Mouse (Mus musculus) neural tube, embryonic 14.5 days (tissue): ENCODE measurements at regions not wholly inside any gene's neighbourhood (a gene's known extent, or its start where the extent isn't known, plus 50 kb on each side); places are given as distances from the start of the nearest gene placed in this dataset.

Experiments used
- ATAC-seq: fragments of 200-750 bp; cut with Nextera tagmentation; 2 replicates; pipeline ENCODE4 v1.8.0; 2017; ENCODE audit warnings: low read depth, mild to moderate bottlenecking, moderate TSS enrichment, moderate library complexity
- H3K27ac ChIP-seq: fragments of 300-500 bp; sonication (generic); 2 replicates; pipeline ENCODE4 v1.5.1; 2014; ENCODE audit warnings: low read depth, mild to moderate bottlenecking, control low read depth, low read length, moderate library complexity, mixed read lengths
- H3K27me3 ChIP-seq: fragments of 300-500 bp; sonication (generic); 2 replicates; pipeline ENCODE4 v1.6.1; 2014; ENCODE audit warnings: low read length; ENCODE audit not compliant: control insufficient read depth, insufficient read depth
- H3K36me3 ChIP-seq: fragments of 300-500 bp; sonication (generic); 2 replicates; pipeline ENCODE4 v1.6.1; 2014; ENCODE audit warnings: low read length, mixed read lengths; ENCODE audit not compliant: control insufficient read depth, insufficient read depth
- H3K4me1 ChIP-seq: fragments of 300-500 bp; sonication (generic); 2 replicates; pipeline ENCODE4 v1.6.1; 2014; ENCODE audit warnings: low read length; ENCODE audit not compliant: control insufficient read depth, insufficient read depth
- H3K4me2 ChIP-seq: fragments of 300-500 bp; sonication (generic); 2 replicates; pipeline ENCODE4 v1.6.1; 2014; ENCODE audit warnings: mild to moderate bottlenecking, low read depth, low read length, control low read depth
- H3K4me3 ChIP-seq: fragments of 300-500 bp; sonication (generic); 2 replicates; pipeline ENCODE4 v1.5.1; 2014; ENCODE audit warnings: low read depth, low read length, control low read depth, mixed read lengths
- H3K9ac ChIP-seq: fragments of 300-500 bp; sonication (generic); replicated peaks from 2 replicates; pipeline ENCODE4 v1.6.1; 2014; ENCODE audit warnings: low read depth, mild to moderate bottlenecking, control low read depth, low read length, mixed read lengths
- H3K9me3 ChIP-seq: fragments of 300-500 bp; sonication (generic); 2 replicates; pipeline ENCODE4 v1.6.1; 2016; ENCODE audit warnings: low read length; ENCODE audit not compliant: control insufficient read depth
- WGBS: fragments of 180-500 bp; shearing (Covaris S2); extraction: QIAGEN DNeasy Blood & Tissue Kit; methylation state at CpG from one replicate; pipeline ENCODE4 v1.1.7; 2014; 5-methylcytosine and 5-hydroxymethylcytosine counted together

DNA sequence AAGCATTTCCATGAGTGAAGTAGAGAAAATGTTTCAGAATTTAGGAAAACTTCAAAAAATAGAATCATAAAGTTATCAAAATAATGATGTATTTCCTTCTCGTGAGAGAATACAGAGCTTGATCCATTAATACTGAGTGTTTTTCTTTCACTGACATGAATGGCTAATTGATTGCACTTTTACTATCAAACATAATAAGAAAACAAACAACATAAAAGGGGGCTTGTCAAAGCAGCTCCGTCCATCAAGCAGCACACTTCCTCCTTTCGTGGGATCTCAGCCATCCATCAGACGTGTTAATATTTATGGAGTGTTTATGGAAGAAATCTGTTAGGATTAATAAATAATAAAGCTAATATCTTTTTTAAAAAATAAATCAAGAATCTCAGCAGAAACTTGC lies 130.0 kb upstream of the Tox3 start:
- 47% methylated on average over 4 of the region's 4 CpGs for WGBS
- no peak overlapping the region for H3K9ac ChIP-seq
- no peak overlapping the region for H3K4me3 ChIP-seq
- no peaks in the 10 kb centered on the region for H3K9me3 ChIP-seq
- no peaks in the 10 kb centered on the region for H3K36me3 ChIP-seq
- no peak for ATAC-seq
- H3K4me1 ChIP-seq: no peaks in the 10 kb centered on the region
- no peaks in the 10 kb centered on the region for H3K27me3 ChIP-seq
- no peak overlapping the region for H3K4me2 ChIP-seq
- H3K27ac ChIP-seq: no peak overlapping the region

DNA sequence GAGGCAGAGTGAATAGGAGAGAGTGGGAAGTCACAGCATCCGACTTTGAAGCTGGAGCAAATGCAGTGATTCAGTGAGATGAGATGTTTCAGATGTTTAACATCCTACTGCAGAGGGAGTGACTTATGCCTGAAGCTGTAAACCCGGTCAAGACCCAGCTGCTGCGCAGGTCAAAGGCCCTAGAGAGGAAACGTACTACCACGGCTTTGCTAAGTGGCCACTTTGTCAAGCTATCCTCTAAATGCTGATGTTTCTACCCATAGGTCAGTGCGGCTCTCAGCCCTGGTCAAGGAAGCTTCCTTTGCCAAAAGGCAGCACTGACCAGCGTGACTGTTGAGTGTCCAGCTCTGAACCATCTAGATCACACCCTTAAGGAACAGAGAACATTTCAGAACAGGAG lies 125.9 kb upstream of the Tox3 start:
- Histone ChIP-seq H3K27ac (no peak overlapping the region), H3K27me3 (no peaks in the 10 kb centered on the region), H3K4me3 (no peak overlapping the region), H3K4me2 (no peak overlapping the region), H3K9me3 (no peaks in the 10 kb centered on the region), H3K4me1 (no peaks in the 10 kb centered on the region), H3K36me3 (no peaks in the 10 kb centered on the region), H3K9ac (no peak overlapping the region)
- WGBS: 84% methylated on average over 7 of the region's 7 CpGs
- ATAC-seq: no peak

DNA sequence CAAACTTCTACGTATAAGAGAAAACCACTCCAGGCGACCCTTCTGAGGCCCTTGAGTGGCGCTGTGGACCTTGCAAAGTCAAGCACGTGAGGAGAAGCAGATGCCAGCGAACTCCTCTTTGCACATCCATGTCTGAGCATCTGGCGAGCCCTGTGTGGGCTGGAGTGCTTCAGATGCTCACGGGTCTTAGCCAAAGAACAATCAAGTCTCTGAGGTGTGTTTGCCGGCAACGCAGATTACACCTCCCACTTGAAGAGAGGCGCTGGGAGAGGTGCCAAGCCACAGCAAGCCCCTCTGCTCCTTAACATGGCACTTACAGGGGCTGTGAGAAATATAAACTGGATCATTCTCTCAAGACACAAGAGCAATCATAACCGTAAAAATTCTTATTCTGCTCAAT lies 122.7 kb upstream of the Tox3 start:
- H3K4me2 ChIP-seq: no peak overlapping the region
- H3K36me3 ChIP-seq: no peaks in the 10 kb centered on the region
- H3K27ac ChIP-seq: no peak overlapping the region
- H3K4me3 ChIP-seq: no peak overlapping the region
- H3K9ac ChIP-seq: no peak overlapping the region
- H3K4me1 ChIP-seq: no peaks in the 10 kb centered on the region
- no peak for ATAC-seq
- no peaks in the 10 kb centered on the region for H3K9me3 ChIP-seq
- no peaks in the 10 kb centered on the region for H3K27me3 ChIP-seq
- WGBS: 75% methylated on average over 11 of the region's 11 CpGs

- Histone ChIP-seq H3K27me3 (no peaks in the 10 kb centered on the region), H3K4me2 (no peak overlapping the region), H3K36me3 (no peaks in the 10 kb centered on the region), H3K9me3 (no peaks in the 10 kb centered on the region), H3K4me3 (no peak overlapping the region), H3K4me1 (no peaks in the 10 kb centered on the region), H3K9ac (no peak overlapping the region), H3K27ac (no peak overlapping the region)
- ATAC-seq: no peak
- WGBS: 63% methylated on average over 1 of the region's 1 CpGs
These were observed 115.6 kb upstream of the Tox3 start for GRCm38 (mm10) chr8:90463708-90464107.

DNA sequence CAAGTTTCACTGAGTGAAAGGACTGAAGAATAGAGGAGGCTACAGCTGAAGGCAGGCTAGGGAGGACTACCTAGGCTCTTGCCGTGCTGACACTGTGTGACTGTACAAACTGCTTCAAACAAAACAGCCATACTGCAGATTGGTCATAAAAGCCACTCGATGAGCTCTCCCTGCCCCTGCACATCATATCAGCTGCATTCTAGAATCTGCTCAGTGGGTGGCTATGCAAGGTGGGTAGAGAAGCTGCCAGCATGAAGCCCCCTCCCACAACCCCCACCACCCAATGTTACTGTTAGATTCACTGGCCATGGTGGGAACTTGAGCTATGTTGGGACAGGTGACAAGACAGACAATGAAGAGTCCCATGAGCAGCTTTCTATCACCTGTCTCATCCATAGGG lies 107.2 kb upstream of the Tox3 start:
- Histone ChIP-seq H3K27ac (no peak overlapping the region), H3K4me3 (no peak overlapping the region), H3K9ac (no peak overlapping the region), H3K9me3 (no peaks in the 10 kb centered on the region), H3K36me3 (no peaks in the 10 kb centered on the region), H3K4me1 (no peaks in the 10 kb centered on the region), H3K27me3 (no peaks in the 10 kb centered on the region), H3K4me2 (no peak overlapping the region)
- ATAC-seq: no peak
- WGBS: 83% methylated on average over 2 of the region's 2 CpGs

DNA sequence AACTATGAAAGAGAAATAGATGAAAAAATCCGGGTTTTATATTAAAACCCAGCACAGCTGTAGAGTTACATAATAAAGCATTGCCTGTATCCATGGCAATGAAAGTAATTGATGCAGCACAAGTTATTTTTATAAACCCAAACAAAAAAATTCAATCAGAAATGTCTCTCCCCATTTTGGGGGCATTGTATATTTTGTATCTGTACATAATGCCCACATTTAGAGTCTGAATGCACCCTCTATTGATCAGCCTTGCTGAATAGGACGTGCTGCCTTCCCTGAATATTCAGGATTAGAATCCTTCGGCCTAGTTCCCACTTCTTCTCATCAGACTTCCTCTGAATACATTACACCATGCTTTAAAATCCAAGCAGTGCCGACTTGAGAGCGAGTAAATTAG lies 106.0 kb upstream of the Tox3 start:
- Histone ChIP-seq H3K27ac (no peak overlapping the region), H3K4me1 (0 out of 2 replicates have a peak, but pooled peaks cover 4% of the 10 kb centered on the region)

DNA sequence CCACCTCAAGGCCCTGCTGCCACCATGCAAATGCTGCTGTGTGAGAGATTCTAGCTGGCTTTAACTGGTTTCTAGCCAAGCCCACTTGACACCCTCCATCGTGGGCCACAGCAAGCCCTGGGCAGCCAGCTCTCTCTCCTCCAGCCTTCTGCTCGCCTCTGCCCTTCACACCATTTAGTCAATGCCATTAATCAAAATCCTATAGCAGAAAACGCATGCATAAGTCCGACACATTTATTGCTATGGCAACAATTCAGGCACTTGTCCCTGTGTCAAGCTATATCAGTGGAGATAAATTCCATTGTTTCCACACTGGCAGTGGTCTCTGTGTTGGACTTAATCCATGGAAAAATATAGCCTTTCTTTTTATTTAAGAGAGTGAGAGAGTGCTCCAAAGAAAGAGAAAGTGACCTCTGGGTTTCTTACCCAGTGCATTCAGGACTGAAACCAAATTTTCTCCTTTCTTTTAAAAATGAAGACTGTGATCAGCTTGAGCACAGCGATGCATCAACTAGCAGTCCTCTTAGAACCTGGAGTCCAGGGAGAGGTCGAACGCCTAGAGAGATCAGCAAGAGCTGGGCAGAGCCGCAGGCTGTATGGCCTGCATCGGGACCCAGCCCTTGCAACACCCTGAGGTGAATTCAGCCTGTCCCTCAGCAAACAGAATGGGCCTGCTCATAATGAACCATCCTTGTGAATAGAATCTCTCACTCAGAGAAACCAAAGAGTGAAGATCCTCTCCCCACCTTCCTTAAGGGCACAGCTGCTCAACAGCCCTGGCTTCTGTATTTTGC lies 93.1 kb upstream of the Tox3 start:
- H3K4me2 ChIP-seq: no peak overlapping the region
- 22% methylated on average over 9 of the region's 9 CpGs for WGBS
- no peaks in the 10 kb centered on the region for H3K9me3 ChIP-seq
- H3K36me3 ChIP-seq: no peaks in the 10 kb centered on the region
- no peak overlapping the region for H3K9ac ChIP-seq
- peaks cover 3% of the 10 kb centered on the region; the same call in 1 of the 2 replicates for H3K4me1 ChIP-seq
- H3K27ac ChIP-seq: no peak overlapping the region
- H3K27me3 ChIP-seq: no peaks in the 10 kb centered on the region
- no peak for ATAC-seq
- no peak overlapping the region for H3K4me3 ChIP-seq

More for the DNA sequence above, 106.0 kb upstream of the Tox3 start:
- Histone ChIP-seq H3K9me3 (no peaks in the 10 kb centered on the region), H3K36me3 (no peaks in the 10 kb centered on the region), H3K4me3 (no peak overlapping the region), H3K4me2 (no peak overlapping the region), H3K9ac (no peak overlapping the region), H3K27me3 (no peaks in the 10 kb centered on the region)
- 56% methylated on average over 5 of the region's 5 CpGs for WGBS
- no peak for ATAC-seq

- H3K36me3 ChIP-seq: no peaks in the 10 kb centered on the region
- no peak overlapping the region for H3K4me2 ChIP-seq
- no peaks in the 10 kb centered on the region for H3K27me3 ChIP-seq
- no peaks in the 10 kb centered on the region for H3K9me3 ChIP-seq
- H3K4me1 ChIP-seq: no peaks in the 10 kb centered on the region
- no peak overlapping the region for H3K9ac ChIP-seq
- no peak overlapping the region for H3K4me3 ChIP-seq
- 85% methylated on average over 2 of the region's 2 CpGs for WGBS
- H3K27ac ChIP-seq: no peak overlapping the region
- no peak for ATAC-seq
These were observed 65.9 kb upstream of the Tox3 start for GRCm38 (mm10) chr8:90414021-90414420.
